Mouse (Mus musculus) erythroblast, embryonic 14.5 days (primary cell): ENCODE measurements around the gene Rora. TPM values are rescaled to one million over a fixed set of nuclear protein-coding genes. Genes with fewer than 3 reads are reported as not detected.

Experiments
- H3K27me3 ChIP-seq: 2 replicates; pipeline ENCODE4 v1.6.1; 2012; ENCODE audit warnings: inconsistent platforms; ENCODE audit not compliant: control insufficient read depth
- H3K36me3 ChIP-seq: 2 replicates; pipeline ENCODE4 v1.6.1; 2012; ENCODE audit warnings: mild to moderate bottlenecking, inconsistent platforms; ENCODE audit not compliant: control insufficient read depth
- H3K4me1 ChIP-seq: 2 replicates; pipeline ENCODE4 v1.6.1; 2012; ENCODE audit warnings: inconsistent platforms; ENCODE audit not compliant: control insufficient read depth
- H3K4me3 ChIP-seq: replicated peaks from 2 replicates; pipeline ENCODE3; 2012; ENCODE audit warnings: moderate library complexity, mild to moderate bottlenecking, inconsistent platforms
- H3K9me3 ChIP-seq: 2 replicates; pipeline ENCODE4 v1.6.1; 2012; ENCODE audit warnings: low read length, inconsistent platforms, mixed read lengths; ENCODE audit not compliant: control insufficient read depth
- GATA1 ChIP-seq: IDR thresholded peaks from 2 replicates; pipeline ENCODE4 v1.6.1; 2012; ENCODE audit warnings: low read length, inconsistent platforms, mixed read lengths
- TAL1 ChIP-seq: IDR thresholded peaks from 3 replicates; pipeline ENCODE4 v1.6.1; 2012; ENCODE audit warnings: low read length, inconsistent platforms, mixed read lengths
- polyA plus RNA-seq: library from polyadenylated mRNA; stranded (reverse); fragments of >175 nt; gene quantifications from 2 replicates; pipeline ENCODE4 v1.2.3, GENCODE M21; 2012

Gene Rora
- polyA plus RNA-seq, 1 experiment, result under 0.01 TPM

DNA sequence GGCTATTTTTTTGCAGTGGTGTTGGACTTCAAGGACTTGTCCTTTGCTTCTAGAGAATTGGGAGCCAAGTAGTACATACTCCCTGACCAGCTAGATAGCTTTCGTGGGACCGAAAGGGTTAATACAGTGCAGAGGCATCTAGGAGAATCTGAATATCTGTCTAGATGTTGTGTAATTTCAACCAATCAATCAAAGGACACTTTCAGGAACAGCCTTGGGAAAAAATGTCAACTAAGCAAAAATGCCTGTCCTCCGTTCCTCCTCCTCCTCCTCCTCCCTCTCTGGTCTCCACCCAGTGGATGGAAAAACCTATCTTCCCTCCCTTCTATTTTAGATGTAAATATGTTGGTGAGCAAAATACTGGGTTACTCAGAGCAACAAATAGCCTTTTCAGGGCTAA, 304.2 kb downstream of the Rora start:
- TF ChIP-seq GATA1 (no peak), TAL1 (no peak)
- Histone ChIP-seq H3K9me3 (no peaks in the 10 kb centered on the region), H3K4me3 (no peak overlapping the region), H3K4me1 (no peaks in the 10 kb centered on the region), H3K27me3 (no peaks in the 10 kb centered on the region), H3K36me3 (no peaks in the 10 kb centered on the region)

DNA sequence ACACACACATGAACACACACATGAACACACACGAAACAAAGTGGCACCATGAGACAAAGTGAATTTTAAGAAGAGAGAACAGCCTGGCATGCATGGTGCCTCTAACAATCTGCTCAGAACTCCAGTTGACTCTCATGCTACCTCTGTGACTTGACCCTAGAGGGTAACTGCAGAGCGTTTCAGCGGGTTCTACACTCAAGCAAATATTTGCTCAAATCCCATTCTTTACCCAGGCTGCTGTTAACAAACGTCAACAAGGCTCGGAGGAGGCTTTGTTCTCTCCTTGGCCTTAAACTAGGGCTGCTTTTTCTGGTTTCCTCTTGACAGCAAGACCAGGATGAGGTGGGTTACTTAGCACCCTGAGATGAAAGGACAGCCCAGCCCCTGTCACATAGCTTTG, 305.3 kb downstream of the Rora start:
- Histone ChIP-seq H3K36me3 (no peaks in the 10 kb centered on the region), H3K27me3 (no peaks in the 10 kb centered on the region)
- TF ChIP-seq GATA1 (no peak), TAL1 (no peak)

DNA sequence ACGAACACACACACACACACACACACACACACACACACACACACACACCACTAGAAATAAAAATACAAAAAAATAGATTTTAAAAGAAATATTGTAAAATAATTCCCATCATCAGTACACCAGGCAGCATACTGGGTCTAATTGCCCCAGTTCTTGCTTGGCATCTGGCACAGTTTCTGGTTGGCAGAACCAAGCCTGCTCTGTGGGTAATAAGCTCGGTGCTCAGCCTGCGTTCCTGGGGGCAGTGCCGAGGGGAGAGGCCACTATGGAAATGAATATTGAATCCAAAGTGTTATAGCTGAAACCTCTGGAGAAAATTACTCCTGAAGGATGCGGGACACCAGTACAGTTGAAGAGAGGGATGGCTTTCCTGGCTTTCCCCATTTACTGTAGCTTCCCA, 310.3 kb downstream of the Rora start:
- Histone ChIP-seq H3K4me1 (no peaks in the 10 kb centered on the region), H3K4me3 (no peak overlapping the region), H3K36me3 (no peaks in the 10 kb centered on the region), H3K27me3 (no peaks in the 10 kb centered on the region), H3K9me3 (no peaks in the 10 kb centered on the region)
- TF ChIP-seq TAL1 (no peak), GATA1 (no peak)

More for the DNA sequence above, 305.3 kb downstream of the Rora start:
- H3K4me1 ChIP-seq, result no peaks in the 10 kb centered on the region
- H3K4me3 ChIP-seq, result no peak overlapping the region
- no peaks in the 10 kb centered on the region for H3K9me3 ChIP-seq

DNA sequence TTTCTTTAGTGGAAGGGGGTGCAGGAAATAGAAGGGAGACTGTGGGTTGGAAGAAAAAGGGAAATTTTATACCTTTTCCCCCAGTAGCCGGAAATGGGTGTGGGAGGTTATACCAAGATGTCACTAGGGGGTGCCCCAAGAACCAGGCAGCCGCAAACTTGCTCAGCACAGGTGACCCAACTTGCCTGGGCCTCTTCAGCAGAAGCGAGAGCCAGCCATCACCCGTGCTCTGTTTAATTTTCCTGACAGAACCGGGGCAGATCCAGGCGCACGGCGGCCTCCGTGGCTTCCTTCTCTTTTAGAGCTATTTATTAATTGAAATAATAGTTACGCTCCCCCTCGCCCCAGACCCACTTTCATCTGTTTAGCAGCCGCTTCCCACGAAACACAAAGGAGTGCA, 313.0 kb downstream of the Rora start:
- Histone ChIP-seq H3K4me1 (no peaks in the 10 kb centered on the region), H3K36me3 (no peaks in the 10 kb centered on the region), H3K27me3 (no peaks in the 10 kb centered on the region), H3K4me3 (no peak overlapping the region), H3K9me3 (no peaks in the 10 kb centered on the region)
- TF ChIP-seq TAL1 (no peak), GATA1 (no peak)

DNA sequence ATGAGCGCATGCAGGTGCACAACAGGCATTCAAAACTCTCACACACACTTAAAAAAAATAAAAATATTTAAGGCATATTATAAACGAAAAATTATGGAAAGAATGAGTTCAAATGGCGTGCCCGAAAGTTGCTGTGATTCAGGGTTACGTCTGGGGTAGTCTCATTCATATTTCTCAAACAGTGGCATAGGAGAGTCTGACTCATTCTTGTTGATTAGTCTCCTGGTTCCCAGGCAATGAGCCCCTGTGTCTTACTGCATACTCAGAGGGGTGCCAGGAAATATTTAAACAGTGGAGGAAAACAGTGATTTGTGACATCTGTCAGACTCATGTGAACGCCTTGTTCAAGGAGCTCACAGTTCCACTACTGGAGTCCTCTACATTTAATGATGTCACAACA, 316.5 kb downstream of the Rora start:
- no peak for TF ChIP-seq GATA1
- no peak for TF ChIP-seq TAL1
- Histone ChIP-seq H3K36me3 (no peaks in the 10 kb centered on the region), H3K27me3 (no peaks in the 10 kb centered on the region)

DNA sequence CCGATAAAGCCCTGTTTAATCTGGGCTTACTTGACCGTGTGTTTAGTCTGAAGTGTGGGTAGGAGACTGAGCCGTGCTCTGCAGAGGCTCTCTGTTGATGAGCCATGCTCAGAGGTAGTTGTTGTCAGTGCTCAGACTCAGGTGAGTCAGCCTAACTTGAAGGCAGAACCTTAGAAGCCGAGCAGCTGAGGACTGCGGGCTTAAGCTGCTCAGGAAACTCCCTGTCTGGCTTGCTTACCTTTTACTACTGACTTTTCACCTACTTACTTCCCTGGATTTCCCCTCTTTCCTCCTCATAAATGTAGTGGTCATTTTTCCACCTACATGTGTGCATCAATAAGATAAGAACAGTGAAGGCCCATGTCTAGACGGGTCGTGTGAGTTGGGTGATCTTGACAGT, 318.7 kb downstream of the Rora start:
- Histone ChIP-seq H3K4me3 (no peak overlapping the region), H3K9me3 (no peaks in the 10 kb centered on the region), H3K27me3 (no peaks in the 10 kb centered on the region), H3K4me1 (no peaks in the 10 kb centered on the region), H3K36me3 (no peaks in the 10 kb centered on the region)
- TF ChIP-seq GATA1 (no peak), TAL1 (no peak)

More for the DNA sequence above, 316.5 kb downstream of the Rora start:
- H3K4me1 ChIP-seq, result no peaks in the 10 kb centered on the region
- H3K4me3 ChIP-seq, result no peak overlapping the region
- H3K9me3 ChIP-seq, result no peaks in the 10 kb centered on the region

DNA sequence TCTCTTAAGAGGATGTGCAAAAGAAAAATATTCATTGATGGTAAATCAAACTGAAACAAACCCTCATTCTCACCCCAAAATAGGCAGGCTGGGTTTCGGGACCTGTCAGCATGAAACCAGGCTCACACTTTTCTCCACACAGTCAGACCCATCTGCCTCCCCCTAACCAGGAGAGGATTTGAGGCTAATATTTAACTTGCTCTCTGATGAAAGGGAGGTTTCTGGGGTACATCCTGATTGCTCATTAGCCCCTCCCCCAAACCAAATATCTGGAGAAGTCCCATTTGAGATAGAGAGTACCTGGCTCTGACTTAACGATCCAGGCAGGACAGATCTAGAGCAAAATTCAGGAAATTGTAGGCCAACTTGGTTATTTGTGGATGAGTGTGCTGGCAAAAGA, 320.9 kb downstream of the Rora start:
- Histone ChIP-seq H3K27me3 (no peaks in the 10 kb centered on the region), H3K4me3 (no peak overlapping the region), H3K9me3 (no peaks in the 10 kb centered on the region), H3K36me3 (no peaks in the 10 kb centered on the region), H3K4me1 (no peaks in the 10 kb centered on the region)
- no peak for TF ChIP-seq TAL1
- TF ChIP-seq GATA1, result no peak

DNA sequence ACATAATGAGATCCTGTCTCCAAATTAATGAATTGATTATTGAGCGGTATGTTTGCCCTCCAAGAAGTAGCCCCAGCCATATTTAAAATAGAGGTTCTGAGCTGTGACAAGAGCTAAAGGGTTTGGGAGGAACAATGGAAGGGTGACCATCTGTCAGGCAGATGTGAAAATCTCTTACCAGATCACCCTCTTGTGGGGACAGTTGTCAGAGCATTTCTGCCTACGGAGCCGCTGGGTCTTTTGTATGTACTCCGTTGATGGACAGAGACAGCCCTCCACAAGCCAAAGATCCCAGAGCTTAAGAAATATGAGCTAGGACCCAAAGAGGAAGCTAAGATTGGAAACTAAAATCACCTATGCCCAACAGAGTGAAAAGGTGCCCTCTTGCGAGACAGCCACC, 322.6 kb downstream of the Rora start:
- Histone ChIP-seq H3K9me3 (no peaks in the 10 kb centered on the region), H3K4me1 (no peaks in the 10 kb centered on the region), H3K4me3 (no peak overlapping the region), H3K36me3 (no peaks in the 10 kb centered on the region), H3K27me3 (no peaks in the 10 kb centered on the region)
- TF ChIP-seq GATA1, result no peak
- no peak for TF ChIP-seq TAL1

DNA sequence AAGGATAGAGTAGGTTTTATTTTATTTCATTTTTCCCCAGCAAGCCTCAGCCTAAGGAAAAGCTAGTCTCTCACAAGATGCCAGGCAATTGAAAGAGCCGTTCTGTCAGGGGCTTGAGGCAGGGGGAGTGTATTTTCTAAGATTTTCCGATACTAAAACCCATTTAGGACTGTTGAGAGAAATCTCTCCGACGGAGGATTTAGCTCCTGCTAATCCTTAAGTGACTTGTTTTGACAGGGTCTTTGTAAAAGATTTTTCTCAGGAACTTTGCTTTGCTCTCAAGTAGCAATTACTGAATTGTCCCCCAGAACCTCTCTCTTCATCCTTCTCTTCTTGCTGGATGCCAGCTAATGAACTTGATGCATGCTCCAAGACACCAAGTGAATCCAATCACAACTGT, 323.3 kb downstream of the Rora start:
- no peak overlapping the region for H3K4me3 ChIP-seq
- no peaks in the 10 kb centered on the region for H3K36me3 ChIP-seq
- no peaks in the 10 kb centered on the region for H3K27me3 ChIP-seq
- no peaks in the 10 kb centered on the region for H3K9me3 ChIP-seq
- no peak for TF ChIP-seq TAL1
- TF ChIP-seq GATA1, result no peak
- H3K4me1 ChIP-seq, result no peaks in the 10 kb centered on the region

DNA sequence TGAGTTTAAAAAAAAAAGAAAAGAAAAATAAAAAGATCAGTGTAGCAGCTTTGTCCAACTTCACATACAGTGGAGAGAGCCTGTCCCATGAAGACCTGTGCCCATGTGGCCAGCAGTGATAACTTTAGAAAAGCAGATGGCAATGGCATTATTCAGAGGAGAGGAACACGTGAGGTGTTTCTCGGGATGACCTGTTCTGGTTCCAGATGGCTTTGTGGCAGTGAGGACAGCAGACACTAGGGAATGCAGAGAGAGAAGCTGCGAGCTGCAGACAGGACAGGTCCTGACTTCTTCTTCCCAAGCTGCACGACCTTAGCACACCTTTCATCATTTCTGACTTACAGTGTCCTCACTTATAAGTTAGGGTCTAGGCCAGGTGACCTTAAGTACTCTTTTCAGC, 325.1 kb downstream of the Rora start:
- no peak for TF ChIP-seq GATA1
- no peak for TF ChIP-seq TAL1
- Histone ChIP-seq H3K4me1 (no peaks in the 10 kb centered on the region), H3K36me3 (no peaks in the 10 kb centered on the region), H3K9me3 (no peaks in the 10 kb centered on the region), H3K4me3 (no peak overlapping the region), H3K27me3 (no peaks in the 10 kb centered on the region)
